Mouse (Mus musculus) frontal cortex, postnatal 36 days (tissue): ENCODE measurements at regions not wholly inside any gene's neighbourhood (a gene's known extent, or its start where the extent isn't known, plus 50 kb on each side); places are given as distances from the start of the nearest gene placed in this dataset.

Experiments used
- DNase-seq, 2 experiments: peaks; one replicate each; pipeline ENCODE4 v3.0.0; 2022; ENCODE audit warnings: low spot score in 2 of 2

DNA sequence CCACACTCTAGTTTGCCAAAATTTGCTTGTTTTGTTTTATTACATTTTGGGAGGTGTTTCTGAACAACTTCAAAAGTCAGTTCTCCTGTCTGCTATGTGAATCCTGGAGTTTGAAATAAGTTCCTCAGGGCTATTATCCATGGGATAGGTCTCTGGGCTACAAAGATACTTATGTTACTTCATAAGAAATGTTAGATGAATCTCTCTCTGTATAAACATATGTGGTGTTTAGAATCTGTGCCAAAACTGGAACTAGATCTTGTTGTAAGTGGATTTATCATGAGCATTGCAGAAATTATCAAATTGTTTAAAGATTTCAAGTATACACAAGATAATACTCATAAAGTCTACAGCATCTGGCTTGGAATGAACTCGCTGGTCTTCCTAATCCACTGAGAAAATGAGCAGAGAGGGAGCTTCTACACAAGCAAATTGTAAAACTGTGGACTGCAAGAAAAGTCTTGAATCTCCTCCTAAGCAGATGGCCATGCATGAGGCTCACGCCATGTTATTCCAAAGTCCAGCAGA is 355.2 kb upstream of the Robo1 start:
- no peak for DNase-seq

DNA sequence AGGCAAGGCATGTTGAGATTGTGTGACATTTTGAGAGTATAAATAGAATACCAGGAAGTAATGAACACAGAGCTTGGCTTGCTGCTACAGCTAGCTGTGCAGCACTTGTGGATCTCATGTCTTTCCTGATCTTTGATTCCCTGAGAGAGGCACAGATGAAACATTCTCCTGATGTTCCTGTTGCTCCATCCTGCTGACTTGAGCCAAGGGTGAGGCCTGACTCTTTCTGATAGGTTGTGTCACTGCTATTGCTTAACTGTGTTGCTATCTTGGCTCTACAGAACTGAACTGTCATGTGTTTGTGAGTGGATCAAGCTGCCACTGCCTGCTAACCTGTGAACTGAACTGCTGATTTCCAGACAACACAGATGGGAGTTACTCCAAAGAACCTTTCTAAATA is 344.5 kb upstream of the Robo1 start:
- DNase-seq: no peak

DNA sequence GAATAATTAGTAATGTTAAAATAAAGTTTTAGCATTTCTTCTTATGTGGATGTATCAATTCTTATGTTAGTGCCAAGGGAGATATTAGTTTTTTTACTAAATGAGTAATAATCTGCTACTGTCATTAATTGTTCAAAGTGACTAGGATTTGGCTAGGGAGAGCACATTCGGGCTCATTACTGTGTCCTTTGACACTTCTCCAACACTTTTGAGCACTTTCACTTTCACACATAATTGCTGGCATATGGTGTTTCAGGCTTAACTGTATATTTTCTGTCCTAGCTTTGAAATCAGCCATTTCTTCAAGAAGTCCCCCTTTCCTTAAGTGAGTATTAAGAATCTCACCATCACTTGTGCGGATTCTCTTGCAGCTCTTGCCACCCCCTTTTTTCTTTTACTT is 334.3 kb upstream of the Robo1 start:
- no peak for DNase-seq

DNA sequence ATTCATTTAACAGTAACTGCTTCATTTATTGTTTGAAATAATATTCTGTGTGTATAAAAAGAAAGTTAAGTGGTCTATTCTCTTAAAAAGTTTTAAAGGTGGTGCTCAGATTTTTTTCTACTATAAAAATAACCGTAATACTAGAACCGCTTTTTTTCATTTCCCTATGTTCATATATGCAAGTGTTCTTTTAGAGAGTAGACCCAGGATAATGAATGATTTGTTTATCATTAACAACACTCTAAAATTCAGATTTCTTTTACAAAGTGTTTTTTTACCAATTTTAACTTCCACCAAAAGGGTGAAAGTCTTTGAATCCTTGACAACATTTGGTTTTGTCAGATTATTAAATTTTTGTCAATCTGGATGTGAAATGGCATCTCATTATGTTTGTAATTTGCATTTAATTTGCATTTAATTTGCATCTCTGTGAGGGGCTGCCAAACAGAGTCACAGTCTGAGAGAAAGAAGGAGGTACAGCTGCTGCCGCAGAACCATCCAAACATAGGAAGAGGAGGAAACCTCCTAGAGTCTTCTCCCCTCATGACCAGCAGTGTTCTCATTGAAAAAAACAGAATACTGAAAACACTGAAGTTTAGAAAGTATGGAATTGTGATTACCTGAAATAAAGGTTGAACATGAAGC is 310.4 kb upstream of the Robo1 start:
- DNase-seq: no peak

DNA sequence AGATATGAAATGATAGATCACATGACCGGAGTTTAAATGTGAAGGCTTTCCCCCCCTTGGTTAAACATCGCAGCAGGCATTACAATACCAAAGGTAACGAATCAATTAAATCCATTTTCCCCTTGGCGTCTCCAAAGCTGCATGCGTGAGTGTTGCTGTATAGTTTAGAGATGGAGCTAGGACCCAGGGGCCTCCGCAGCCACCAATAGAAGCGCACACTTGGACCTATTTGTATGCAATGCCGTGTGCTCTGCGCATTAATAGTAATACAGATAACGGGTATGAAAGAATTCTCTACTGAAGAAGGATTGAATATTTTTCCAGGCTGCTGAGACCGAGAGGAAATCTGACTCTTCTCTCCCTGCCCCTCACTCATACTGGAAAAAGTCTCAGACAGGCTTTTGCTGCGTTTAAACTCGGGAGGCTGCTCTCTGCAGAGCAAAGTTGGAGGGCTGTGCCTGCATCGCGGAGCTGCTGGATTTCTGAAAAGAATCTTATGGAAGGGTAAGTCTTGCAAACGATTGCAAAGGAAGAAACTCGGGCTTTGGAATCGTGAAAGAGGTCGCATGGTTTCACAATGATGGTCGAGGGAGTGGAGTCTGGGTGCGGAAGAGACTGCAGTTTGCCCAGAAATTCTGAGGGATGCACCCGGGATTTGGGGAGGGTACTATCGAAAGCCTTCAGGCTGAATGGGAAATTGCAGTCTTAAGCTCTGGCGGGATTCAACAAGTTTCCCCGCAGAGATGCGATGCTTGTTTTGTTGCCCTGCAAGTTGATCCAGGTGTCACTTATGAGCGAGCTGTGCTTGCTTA is 280.5 kb upstream of the Robo1 start:
- DNase-seq: peak; percentile 24 to 28

DNA sequence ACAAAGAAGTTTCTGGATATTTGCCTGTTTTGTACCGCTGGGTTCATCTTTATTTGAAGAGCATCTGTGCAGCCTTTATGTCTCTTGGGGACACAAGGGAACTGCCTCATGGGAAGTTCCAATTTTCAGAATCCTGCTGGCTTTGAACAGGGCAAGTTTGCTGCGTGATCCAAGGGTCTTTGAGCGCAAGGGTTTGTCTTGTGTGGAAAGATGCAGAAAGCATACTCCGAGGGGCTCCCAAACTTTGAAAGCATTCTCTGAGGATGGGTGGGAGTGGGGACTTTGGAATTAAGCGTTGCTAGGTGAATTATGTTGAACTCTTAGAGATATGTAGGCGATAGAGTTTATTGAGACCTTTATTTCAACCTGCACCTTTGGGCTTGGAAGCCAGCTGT is 279.9 kb upstream of the Robo1 start:
- no peak for DNase-seq

DNA sequence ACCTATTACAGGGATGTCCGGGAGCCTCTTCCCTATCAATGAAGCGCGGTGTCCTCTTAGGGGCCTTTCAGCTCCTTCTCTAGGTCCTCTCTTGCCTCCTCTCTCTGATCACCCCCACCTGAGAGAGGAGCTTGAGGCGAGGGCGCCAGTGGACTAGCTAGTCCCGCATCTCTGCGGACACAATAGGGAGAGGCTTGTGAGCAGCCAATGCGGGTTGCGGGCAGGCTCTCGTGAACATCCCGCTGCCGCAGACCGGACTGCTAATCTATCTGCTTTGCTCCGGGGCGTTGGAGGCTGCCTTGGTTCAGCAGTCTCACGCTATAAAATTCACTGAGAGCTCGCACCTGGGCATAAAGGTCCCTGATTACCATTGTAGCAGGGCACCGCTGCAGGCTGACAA is 279.3 kb upstream of the Robo1 start:
- DNase-seq: peak; percentile 16 to 33

DNA sequence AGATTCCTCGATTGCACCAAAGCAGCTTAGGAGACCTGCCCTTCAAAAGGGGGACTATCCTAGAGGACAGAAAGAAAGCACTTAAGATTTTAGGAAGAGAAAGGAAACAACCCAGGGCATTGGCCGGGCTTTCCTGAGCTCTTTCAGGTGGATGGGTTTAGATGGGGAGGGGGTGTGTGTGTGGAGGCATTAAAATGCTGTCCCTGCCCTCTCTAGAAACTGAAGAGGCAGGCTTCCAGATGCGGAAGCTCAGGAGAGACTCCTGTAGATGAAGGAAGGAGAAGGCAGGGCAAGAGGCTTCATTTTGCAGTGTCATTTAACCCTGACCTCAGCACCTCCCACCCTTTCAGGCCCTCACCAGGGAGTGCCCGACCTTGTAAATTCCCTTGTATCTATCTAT is 278.8 kb upstream of the Robo1 start:
- DNase-seq: no peak

DNA sequence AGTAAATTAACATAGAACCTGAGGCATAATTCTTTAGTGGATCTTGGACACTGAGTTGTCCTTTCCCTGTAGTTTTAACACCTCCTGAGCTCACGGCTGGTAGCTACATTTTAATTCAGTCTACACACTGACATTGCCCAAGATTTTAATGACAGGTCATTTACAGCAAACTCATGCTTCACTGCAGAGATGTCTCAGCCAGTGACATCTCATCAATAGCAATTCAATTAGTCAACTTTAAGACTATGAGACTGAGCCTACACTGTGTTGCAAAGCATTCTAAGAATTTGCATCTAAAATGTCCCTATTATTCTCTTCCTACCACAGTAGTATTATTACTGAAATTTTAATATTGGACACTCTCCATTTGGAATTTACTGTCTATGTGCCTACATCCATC is 239.9 kb upstream of the Robo1 start:
- no peak for DNase-seq

DNA sequence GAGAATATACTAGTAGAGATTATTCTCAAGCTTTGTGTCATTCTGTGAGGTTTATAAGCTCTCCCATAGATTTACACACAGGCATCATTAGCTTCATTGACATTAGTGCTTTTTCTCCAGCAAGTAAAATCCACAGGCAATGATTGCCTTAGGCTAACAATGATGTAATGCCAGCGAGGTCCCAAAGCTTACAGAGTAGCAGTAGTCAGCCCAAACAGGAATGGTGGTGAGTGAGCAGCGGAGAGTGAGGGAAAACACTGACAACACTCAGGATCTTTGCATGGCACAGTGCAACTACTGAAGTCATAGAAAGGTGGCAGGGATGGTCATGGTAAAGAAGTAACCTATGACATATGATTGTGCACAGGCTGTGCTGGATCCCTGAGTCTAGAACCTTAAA is 238.5 kb upstream of the Robo1 start:
- DNase-seq: no peak

DNA sequence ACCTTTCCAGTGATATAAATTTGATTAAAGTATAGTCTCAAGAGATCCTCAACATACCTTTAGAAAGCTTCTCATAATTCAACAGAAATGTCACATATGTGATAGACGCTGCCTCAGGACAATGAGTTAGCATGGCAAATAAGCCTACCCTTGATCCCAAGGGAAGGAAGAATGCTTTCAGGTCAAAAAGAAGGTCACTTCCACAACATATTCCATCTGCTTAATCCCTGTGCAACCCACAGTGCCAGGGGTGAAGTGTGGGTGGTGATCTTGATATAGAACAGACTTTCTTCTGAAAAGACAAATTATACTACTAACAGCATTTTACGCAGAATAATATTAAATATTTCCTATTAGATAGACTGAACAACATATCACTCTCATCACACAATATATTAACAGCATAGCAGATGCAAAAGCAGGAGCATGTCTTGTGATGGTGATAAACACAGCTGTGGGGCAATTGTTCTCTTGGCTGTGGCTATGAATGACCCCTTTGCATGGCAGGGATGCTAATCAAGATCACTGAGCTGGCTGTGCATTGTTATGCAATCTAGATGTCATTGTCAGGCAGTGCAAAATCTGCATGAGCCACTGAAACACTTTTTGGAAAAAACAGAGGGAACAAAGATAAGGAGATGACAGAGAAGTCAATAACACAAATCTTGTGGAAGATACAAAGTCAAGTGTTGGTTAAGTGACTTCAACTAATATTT is 236.2 kb upstream of the Robo1 start:
- DNase-seq: no peak

DNA sequence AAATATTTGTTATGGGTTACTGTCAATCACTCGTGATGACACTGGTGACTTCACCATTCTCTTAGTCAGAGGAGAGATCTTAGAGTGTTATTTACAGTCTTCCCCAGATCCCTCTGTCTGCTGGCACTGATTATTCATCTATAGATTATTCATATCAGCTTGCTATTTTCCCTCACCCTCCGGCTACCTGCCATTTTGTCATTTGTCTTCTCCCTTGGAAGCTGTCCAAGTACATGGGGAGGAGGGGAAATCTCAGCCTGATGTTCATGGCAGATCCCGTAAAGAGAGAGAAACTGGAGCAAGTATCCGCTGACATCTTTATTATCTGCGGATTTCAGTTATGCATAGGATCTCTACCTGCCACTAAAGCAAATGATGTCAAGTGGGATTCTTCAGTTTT is 222.9 kb upstream of the Robo1 start:
- no peak for DNase-seq

DNA sequence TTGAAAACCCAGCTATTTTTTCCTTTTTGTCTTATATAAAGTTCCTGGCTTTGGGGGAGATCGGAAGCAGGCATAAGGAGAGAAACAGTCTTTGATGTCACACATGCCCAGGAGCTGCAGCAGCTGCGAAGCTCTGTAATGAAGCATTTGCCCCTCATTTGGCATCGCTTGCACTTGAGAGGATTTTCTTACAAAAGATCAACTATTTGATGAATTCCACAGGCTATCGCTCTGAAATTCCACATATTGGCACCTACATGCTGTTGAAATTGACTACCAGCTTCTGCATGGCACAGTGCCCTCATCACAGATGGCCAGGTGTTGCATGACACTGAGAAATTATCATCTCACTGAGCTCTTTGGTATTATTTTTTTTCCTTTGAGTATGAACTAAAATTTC is 220.1 kb upstream of the Robo1 start:
- no peak for DNase-seq

DNA sequence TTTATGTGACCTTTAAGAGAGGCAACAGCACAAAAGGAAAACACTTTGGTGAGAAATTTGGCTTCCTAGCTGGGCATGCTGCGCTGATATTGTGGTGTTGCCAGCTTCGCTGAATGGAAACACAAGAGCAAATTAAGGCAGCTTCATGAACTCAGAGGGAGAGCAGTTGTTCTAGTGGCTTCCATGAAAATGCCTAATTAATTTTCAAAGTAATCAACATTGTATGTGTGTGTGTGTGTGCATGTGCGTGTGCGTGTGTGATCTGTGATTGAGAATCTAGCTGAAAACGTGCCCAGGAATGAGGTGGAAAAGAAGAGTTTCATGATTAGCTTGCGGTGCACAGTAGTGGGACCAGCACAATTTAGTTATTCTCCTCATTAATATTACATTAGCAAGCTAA is 219.2 kb upstream of the Robo1 start:
- DNase-seq: no peak
